Mouse (Mus musculus): ENCODE measurements at regions not wholly inside any gene's neighbourhood (a gene's known extent, or its start where the extent isn't known, plus 50 kb on each side); places are given as distances from the start of the nearest gene placed in this dataset.

- TF ChIP-seq MAZ (IDR thresholded peaks at IDR 0.05; ENCODE audit: low read depth, low read length) = no peak
- no peak for TF ChIP-seq MXI1 (IDR thresholded peaks at IDR 0.05; ENCODE audit: low read depth, low read length)
- no peak for TF ChIP-seq POLR2A (IDR thresholded peaks at IDR 0.05; ENCODE audit: control insufficient read depth in 1 of 2, insufficient read depth in 1 of 2, low read depth in 1 of 2, low read length in 2 of 2, poor library complexity in 1 of 2)
- no peak for TF ChIP-seq CTCF (IDR thresholded peaks at IDR 0.05 in 2 of 3, conservative IDR thresholded peaks at IDR 0.05 in 1 of 3; ENCODE audit: control insufficient read depth in 1 of 3, insufficient read depth in 1 of 3, low read depth in 2 of 3, low read length in 3 of 3, poor library complexity in 1 of 3, severe bottlenecking in 1 of 3)
- TF ChIP-seq NELFE (IDR thresholded peaks at IDR 0.05; ENCODE audit: low read depth, low read length) = no peak
- TF ChIP-seq EP300 (IDR thresholded peaks at IDR 0.05; ENCODE audit: low read depth in 1 of 2, low read length in 2 of 2) = no peak
- TF ChIP-seq GATA1 (IDR thresholded peaks at IDR 0.05; ENCODE audit: low read depth, low read length) = no peak
- TF ChIP-seq KAT2A (conservative IDR thresholded peaks at IDR 0.05; ENCODE audit: low read depth, low read length) = no peak
Measured at GRCm38 (mm10) chr13:103669856-103670255, 104.6 kb downstream of the Srek1 start.
